Mouse (Mus musculus) CD4-positive, CD25-positive, alpha-beta regulatory T cell, adult 9 weeks (primary cell): ENCODE measurements around the gene Rnf146. TPM values are rescaled to one million over a fixed set of nuclear protein-coding genes. Genes with fewer than 3 reads are reported as not detected.

Experiments used
- polyA plus RNA-seq: library from polyadenylated mRNA; unstranded; fragments of 100-300 nt; shearing (Covaris generic); gene quantifications from one replicate; pipeline ENCODE4 v1.2.1, GENCODE M21; 2017

Rnf146 gene
- polyA plus RNA-seq: 86.8 TPM

GRCm38 (mm10) chr10:29362197-29362900 lies at the start of gene Rnf146:
Gene Rnf146 (minus strand): TSS chr10:29362442.

GRCm38 (mm10) chr10:29313064-29313638 lies 49.1 kb downstream of the Rnf146 start, which contains the start of gene Echdc1:
Gene Echdc1 (plus strand): TSS chr10:29313166.

Other genes starting within 250 kb of the Rnf146 start
- not detected for gene Soga3, start 218.6 kb downstream of the Rnf146 start, polyA plus RNA-seq
- gene Gm49353, start 163.5 kb downstream of the Rnf146 start, polyA plus RNA-seq: not detected
- gene 9330159F19Rik, start 150.8 kb downstream of the Rnf146 start, polyA plus RNA-seq: not detected
- gene Echdc1, start 49.3 kb downstream of the Rnf146 start, polyA plus RNA-seq: 21.3 TPM
- not detected for gene Rspo3, start 173.4 kb upstream of the Rnf146 start, polyA plus RNA-seq